Mouse (Mus musculus) mammary gland, adult 2 months (tissue): Measurements from ENCODE around the gene Sh3gl1. TPM values are rescaled to one million over a fixed set of nuclear protein-coding genes. Genes with fewer than 3 reads are reported as not detected.

Experiments
- polyA plus RNA-seq: library from polyadenylated mRNA; depleted of rRNA; stranded (reverse); fragments of >200 nt; gene quantifications from 2 replicates; pipeline ENCODE4 v1.2.3, GENCODE M21; 2012; ENCODE audit warnings: low replicate concordance; rRNA removed

Sh3gl1 gene
- polyA plus RNA-seq, result 97.9 and 107 TPM in 2 replicates

DNA sequence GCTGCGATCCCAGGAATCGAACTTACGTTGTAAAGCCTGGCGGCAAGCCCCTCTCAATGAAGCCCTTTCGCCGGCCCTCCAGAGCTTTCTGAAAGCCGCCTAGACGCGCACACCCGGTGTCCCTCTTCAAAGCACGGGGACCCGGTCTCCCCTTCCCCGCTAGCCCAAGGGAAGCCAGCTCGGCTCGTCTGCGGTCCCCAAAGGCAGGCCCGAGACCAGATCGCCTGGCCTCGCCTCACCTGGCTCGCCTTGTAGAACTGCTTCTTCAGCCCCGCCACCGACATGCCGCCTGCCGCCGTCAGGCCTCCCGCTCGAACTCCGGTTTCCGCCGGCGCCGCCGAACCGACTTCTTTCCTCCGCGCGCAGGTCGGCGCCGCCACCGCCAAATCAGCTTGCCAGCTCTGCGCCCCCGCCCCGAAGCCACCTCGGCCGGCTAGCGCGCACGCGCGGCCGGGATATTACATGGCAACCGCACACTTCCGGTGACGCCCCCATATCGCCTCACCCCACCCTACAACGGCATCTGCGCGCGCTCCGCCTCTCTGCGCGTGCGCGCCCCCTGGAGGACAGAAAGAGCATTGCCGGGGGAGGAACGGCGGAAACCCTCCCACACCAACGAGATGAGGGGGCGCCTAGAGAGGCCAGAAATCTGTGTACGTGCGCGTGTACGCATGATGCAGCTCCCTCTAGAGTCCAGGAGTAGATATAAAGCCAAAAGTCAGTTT, at the start of gene Sh3gl1:
Gene Sh3gl1, minus strand, starts transcription at position 460 of the 725 bp plus-strand sequence.

DNA sequence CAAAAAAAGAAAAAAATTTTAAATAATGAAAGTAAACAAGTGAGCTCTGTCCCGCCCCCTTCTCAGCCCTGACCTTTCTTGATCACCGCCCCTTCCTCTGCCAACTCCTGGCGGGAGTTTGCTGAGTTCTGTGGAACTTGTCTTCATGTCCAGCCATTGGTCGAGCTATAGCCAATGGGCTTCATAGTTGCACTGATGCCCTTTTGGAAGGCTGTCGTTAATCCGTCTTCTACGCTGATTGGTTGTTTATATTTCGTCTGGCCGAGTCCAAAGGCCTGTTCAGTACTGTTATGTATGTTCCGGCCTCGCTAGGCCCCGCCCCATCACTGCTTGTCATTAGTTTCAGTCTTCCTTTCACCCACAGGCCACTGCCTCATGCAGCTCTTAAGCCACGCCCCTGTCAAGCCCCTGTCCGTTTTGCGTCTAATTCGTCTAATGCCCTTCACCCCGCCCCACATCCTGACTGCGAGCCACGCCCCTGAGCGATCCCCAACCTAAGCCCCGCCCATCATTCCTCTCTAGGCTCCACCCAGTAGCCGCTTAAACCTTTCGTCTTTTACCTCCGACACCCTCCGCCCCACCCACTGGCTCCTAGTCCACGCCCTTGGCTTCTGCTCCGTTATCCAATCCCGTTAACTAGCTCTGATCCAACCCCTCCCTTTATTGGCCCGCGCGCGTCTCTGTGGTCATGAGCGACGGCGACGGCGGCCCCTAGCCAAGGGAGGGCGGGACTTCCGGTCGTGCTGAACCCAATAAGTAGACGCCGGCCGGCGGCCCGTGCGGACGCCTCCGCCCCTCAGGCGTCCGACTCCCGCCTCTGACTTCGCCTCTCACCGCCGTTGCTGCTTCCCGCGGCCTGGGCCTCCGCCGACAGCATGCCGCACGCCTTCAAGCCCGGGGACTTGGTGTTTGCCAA, 42.7 kb upstream of the Sh3gl1 start, which contains the start of gene Hdgfl2:
Gene Hdgfl2, plus strand, starts transcription at position 755 of the 916 bp plus-strand sequence.

DNA sequence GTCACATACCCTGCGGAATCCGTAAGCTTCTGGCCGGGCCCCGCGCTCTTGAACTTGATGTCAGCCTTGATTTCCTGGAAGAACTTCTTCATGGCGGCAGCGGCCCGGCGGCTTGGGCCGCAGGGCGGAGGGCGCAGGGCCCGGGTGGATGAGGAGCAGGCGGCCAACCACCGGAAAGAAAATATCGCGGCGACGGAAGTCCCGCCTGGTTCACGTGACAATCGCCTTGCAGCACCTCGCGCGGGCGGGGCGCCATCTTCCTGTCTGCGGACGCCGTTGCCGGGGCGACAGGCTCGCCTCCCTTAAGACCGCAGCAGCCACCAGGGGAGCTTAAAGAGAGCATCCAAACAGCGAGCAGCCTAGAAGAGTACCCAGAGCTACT, 38.4 kb upstream of the Sh3gl1 start, which contains the start of gene Ubxn6:
Gene Ubxn6, minus strand, starts transcription at position 202 of the 382 bp plus-strand sequence.

DNA sequence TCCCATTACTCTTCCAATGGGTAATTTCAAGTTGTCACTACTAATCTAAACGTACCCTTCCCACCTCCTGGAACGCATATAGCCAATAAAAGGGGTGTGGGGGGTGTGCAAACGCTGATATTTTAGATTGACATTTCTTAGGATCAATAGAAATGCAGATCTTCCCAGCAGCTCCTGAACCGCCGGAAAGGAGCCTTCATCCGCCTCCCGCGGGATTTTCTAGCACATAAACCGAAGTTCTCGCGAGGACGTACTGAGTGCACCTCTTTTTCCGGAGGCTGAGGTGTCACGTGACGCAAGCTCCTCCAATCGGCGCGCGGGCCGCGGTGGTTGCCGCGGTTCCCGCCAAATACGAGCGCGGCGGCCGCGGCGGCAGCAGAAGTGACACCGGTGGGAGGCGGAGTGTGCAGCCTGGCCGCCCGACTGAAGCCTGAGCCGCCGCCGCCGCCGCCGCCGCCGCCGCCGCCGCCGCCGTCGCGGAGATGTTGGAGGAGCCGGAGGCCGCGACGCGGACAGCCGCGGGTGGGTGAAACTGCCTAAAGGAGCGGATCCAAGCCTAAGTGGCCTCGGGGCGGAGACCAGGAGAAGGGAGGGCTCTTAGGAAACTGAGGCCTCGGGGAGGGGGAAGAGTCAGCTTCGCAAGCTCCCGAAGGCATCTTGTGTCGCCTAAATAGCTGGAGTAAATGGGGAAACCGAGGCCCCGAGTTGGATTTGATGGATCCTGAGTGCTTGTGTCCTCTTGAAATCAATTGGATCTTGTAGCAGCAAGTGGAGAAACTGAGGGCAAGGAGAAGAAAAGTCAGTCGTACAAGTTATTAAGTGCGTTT, 3.8 kb upstream of the Sh3gl1 start, which contains the start of gene Chaf1a:
Gene Chaf1a, plus strand, starts transcription at position 410 of the 827 bp plus-strand sequence.

DNA sequence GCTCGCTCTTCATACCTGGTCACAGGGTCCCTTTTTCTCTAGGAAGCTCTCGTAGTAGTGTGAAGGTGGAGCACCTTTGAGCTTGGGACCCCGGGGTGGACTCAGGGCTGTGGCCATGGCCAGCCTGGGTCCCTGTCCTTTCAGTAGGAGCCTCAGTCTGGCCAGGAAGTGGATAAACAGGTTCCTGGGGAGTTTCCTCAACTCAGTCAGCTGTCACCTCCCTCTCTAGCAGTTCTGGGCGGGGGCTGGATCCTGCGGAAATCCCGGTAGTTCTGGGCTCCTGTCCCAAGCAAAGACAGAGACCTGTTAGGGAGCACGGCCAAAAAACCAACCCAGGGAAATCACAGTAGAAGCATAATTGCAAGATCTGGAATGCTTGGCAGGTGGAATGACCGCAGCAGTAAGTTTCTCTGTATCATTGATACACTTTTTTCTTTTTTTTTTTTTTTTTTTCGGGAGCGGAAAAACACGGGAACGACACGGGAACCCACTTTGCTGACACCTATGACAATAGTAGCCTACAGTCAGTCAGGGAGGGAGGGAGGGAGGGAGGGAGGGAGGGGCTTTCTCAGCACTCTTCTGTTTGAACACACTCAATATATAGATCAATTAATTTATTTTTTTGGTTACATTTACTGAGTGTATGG, 30.9 kb downstream of the Sh3gl1 start, which contains the start of the genes Stap2 and Mpnd:
Gene Stap2, minus strand, starts transcription at position 170 of the 647 bp plus-strand sequence.
Gene Mpnd, plus strand, starts transcription at position 297 of the 647 bp plus-strand sequence.

DNA sequence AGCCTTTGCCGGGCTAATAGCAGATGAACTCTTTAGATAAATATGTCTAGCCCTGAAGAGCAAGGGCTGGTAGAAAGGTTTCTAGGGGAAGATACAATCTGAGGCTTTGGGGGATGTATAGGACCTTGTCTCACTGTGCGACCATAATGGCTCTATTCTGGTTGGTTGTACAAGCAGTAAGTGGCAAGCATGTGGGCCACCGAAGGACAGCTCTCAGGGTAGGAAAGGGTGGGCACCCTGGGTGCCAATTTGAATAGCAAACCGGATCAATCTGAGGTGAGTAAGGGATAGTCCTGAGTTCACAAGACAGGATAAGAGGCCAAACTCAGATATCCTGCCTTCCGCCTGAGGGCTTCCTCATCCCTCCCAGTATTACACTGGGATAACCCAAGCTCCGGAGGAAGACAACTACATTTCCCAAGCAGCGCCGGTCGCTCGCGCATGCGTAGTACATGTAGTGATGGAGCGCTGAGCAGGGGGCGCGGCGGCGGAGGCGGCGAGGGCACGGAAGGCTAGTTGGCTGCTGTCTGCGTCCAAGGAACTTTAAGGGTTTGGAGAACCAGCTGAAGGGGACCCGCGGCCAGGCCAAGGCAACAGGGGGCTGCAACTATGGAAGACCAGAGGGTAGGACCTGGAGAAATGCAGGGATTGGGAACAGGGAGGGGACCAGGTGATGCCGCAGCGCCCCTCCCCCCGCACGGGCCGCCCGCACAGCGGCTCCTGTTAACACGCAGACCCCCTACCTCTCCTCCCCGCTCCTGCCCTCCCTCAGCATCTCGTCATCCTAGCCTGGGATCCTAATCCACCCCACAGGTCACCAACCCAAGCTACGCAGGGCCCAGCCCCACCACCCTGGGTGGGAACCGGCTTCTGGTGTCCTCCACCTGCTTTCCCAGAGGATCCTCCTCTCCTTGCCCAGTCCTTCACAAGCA, 50.1 kb downstream of the Sh3gl1 start, which contains the start of gene Fsd1:
Gene Fsd1, plus strand, starts transcription at position 480 of the 932 bp plus-strand sequence.

DNA sequence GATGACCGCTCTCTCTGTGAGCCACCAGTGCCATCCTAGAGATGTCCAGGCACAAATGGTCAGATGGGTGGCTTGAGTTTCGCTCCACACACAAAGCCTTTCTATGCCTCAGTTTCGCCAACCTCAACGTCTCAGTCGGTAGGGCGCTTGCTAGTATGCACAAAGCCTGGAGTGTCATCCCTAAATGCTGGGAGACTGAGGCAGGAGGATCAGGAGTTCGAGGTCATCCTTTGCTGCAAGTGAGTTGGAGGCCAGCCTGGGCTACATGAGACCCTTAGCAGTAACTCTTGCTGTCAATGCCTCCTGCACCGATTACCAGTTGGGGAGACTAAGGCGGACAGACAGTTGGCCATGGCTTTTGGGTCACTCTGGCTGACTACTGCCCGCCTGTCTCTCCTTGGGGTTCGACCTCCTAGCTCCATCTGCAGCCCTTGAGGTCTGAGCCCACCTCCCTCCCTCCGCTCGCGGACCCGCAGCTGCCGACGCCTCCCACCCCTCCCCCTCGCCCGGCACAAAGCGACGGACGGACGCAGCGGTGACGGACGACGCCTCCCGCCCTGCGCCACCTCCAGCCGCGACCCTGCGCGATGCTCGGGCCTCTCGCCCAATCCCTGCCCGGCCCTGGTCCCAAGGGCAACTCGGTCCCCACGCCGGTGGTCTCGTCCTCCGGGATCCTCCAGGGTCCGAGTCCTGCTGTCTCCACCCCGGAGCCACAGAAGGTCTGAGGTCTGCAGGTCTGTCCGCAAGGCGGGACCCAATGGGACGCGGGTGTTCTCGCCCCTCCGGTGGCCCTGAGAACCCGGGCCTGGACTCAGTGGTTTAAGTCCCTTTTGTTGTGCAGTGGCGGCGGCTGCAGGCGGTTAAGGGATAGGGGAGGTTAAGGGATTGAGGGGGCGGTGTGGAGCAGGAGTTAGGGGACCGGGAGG, 66.2 kb downstream of the Sh3gl1 start, which contains the start of gene Shd:
Gene Shd, plus strand, starts transcription at position 502 of the 926 bp plus-strand sequence.

Other genes with a start within 250 kb of the Sh3gl1 start
- gene Zfp119a, start 157.7 kb downstream of the Sh3gl1 start, polyA plus RNA-seq, result 0.10 and 0.68 TPM in 2 replicates
- gene Zfp959, start 144.5 kb downstream of the Sh3gl1 start, polyA plus RNA-seq, result 0.65 and 1.2 TPM in 2 replicates
- gene Zfp119b, start 87.1 kb downstream of the Sh3gl1 start, polyA plus RNA-seq, result 0.11 and 0.57 TPM in 2 replicates
- 23.6 and 33.9 TPM in 2 replicates for gene Ebi3, start 84.0 kb downstream of the Sh3gl1 start, polyA plus RNA-seq
- gene Yju2, start 77.5 kb downstream of the Sh3gl1 start, polyA plus RNA-seq, result 5.2 and 7.6 TPM in 2 replicates
- 1.2 and 1.6 TPM in 2 replicates for gene Shd, start 66.2 kb downstream of the Sh3gl1 start, polyA plus RNA-seq
- 0.40 and 0.85 TPM in 2 replicates for gene Fsd1, start 50.1 kb downstream of the Sh3gl1 start, polyA plus RNA-seq
- gene Stap2, start 31.1 kb downstream of the Sh3gl1 start, polyA plus RNA-seq, result 40.2 and 48.1 TPM in 2 replicates
- gene Mpnd, start 30.9 kb downstream of the Sh3gl1 start, polyA plus RNA-seq, result 129 and 143 TPM in 2 replicates
- 1.5 and 2.4 TPM in 2 replicates for gene Chaf1a, start 3.8 kb upstream of the Sh3gl1 start, polyA plus RNA-seq
- gene Ubxn6, start 38.4 kb upstream of the Sh3gl1 start, polyA plus RNA-seq, result 66.4 and 86.9 TPM in 2 replicates
- gene Hdgfl2, start 43.0 kb upstream of the Sh3gl1 start, polyA plus RNA-seq, result 32.3 and 44.8 TPM in 2 replicates
- 524 and 611 TPM in 2 replicates for gene Plin4, start 73.2 kb upstream of the Sh3gl1 start, polyA plus RNA-seq
- 21.3 and 28.0 TPM in 2 replicates for gene Plin5, start 81.0 kb upstream of the Sh3gl1 start, polyA plus RNA-seq
- gene Lrg1, start 85.4 kb upstream of the Sh3gl1 start, polyA plus RNA-seq, result 252 and 470 TPM in 2 replicates
- gene Sema6b, start 103.7 kb upstream of the Sh3gl1 start, polyA plus RNA-seq, result 11.2 and 35.0 TPM in 2 replicates
- 10.9 and 13.6 TPM in 2 replicates for gene Tnfaip8l1, start 125.8 kb upstream of the Sh3gl1 start, polyA plus RNA-seq
- 52.0 and 64.7 TPM in 2 replicates for gene Mydgf, start 147.3 kb upstream of the Sh3gl1 start, polyA plus RNA-seq
- gene Dpp9, start 182.3 kb upstream of the Sh3gl1 start, polyA plus RNA-seq, result 45.3 and 59.0 TPM in 2 replicates
- 41.0 and 54.6 TPM in 2 replicates for gene Fem1a, start 220.2 kb upstream of the Sh3gl1 start, polyA plus RNA-seq
- gene Ticam1, start 240.2 kb upstream of the Sh3gl1 start, polyA plus RNA-seq, result 27.3 and 29.4 TPM in 2 replicates